Mouse (Mus musculus) myocyte (in vitro differentiated cells): ENCODE results near the gene Pla2g12a.

Source experiments
- CEBPB ChIP-seq: IDR thresholded peaks from 2 replicates; pipeline ENCODE4 v1.6.1; 2011; ENCODE audit warnings: mild to moderate bottlenecking, moderate library complexity; ENCODE audit not compliant: poor library complexity, insufficient read depth, severe bottlenecking
- E2F4 ChIP-seq: IDR thresholded peaks from one replicate; pipeline ENCODE4 v1.6.1; 2011; ENCODE audit warnings: mild to moderate bottlenecking, control low read depth, moderate library complexity; ENCODE audit not compliant: insufficient read depth
- MAX ChIP-seq: IDR thresholded peaks from one replicate; pipeline ENCODE4 v1.6.1; 2011; ENCODE audit warnings: low read depth, mild to moderate bottlenecking, control low read depth
- MYOD1 ChIP-seq, 3 experiments: IDR thresholded peaks; one replicate each; pipeline ENCODE4 v1.6.1; 2011; ENCODE audit warnings: control low read depth in 2 of 3, low read depth in 2 of 3, mild to moderate bottlenecking in 2 of 3, moderate library complexity in 1 of 3; ENCODE audit not compliant: insufficient read length in 2 of 3, control insufficient read depth in 1 of 3
- POLR2A ChIP-seq: IDR thresholded peaks from one replicate; pipeline ENCODE4 v1.6.1; 2011; ENCODE audit warnings: low read depth, mild to moderate bottlenecking, control low read depth, moderate library complexity; ENCODE audit not compliant: insufficient read length
- POLR2AphosphoS2 ChIP-seq: IDR thresholded peaks from one replicate; pipeline ENCODE4 v1.6.1; 2011; ENCODE audit warnings: low read depth, control low read depth; ENCODE audit not compliant: insufficient read length
- TCF12 ChIP-seq: IDR thresholded peaks from one replicate; pipeline ENCODE4 v1.6.1; 2011; ENCODE audit warnings: mild to moderate bottlenecking, control low read depth; ENCODE audit not compliant: poor library complexity, insufficient read depth, severe bottlenecking
- TCF3 ChIP-seq: IDR thresholded peaks from one replicate; pipeline ENCODE4 v1.6.1; 2011; ENCODE audit warnings: low read depth, control low read depth; ENCODE audit not compliant: insufficient read length
- USF1 ChIP-seq: IDR thresholded peaks from one replicate; pipeline ENCODE4 v1.6.1; 2011; ENCODE audit warnings: low read depth, mild to moderate bottlenecking, control low read depth, moderate library complexity

DNA sequence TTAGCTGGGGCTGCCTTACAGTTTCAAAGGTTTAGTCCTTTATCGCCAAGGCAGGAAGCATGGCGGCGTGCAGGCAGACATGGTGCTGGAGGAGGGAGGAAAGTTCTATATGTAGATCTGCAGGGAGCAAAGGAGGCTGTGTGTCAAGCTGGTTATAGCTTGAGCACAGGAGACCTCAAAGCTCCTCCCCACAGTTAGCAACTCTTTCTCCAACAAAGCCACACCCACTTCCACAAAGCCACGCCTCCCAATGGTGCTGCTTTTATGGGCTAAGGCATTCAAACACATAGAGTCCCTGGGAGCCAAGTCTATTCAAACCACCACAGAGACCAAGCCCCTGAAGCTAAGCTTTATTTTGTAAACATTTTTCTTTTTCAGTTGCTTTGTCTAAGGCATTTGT, 20.5 kb downstream of the Pla2g12a start:
- no peak for TF ChIP-seq TCF12
- no peak for TF ChIP-seq POLR2A
- TF ChIP-seq E2F4 = no peak
- TF ChIP-seq MAX = no peak
- no peak for TF ChIP-seq CEBPB
- no peak for TF ChIP-seq POLR2AphosphoS2
- no peak for TF ChIP-seq USF1
- no peak for TF ChIP-seq MYOD1 (IDR thresholded peaks at IDR 0.05; ENCODE audit: control insufficient read depth in 1 of 3, insufficient read length in 2 of 3, low read depth in 2 of 3)
- TF ChIP-seq TCF3 = no peak
